Mouse (Mus musculus) cerebellum, postnatal 25 days (tissue): ENCODE results near the gene Pcolce2.
"Not testable (repeated sequence)": the region's sequence is repeated elsewhere in the genome, so short reads cannot be mapped to it uniquely, and the experiment has no call there.

Source experiments
- DNase-seq, 2 experiments: peaks; one replicate each; pipeline ENCODE4 v3.0.0; 2021; ENCODE audit warnings: mixed read lengths in 2 of 2

Gene Pcolce2

GRCm38 (mm10) chr9:95637271-95638181, at the start of gene Pcolce2:
Pcolce2 (plus strand) TSS chr9:95637601.
- DNase-seq = peak; percentile 57 to 76

- DNase-seq = no peak
Measured at GRCm38 (mm10) chr9:95588070-95588469, 49.3 kb upstream of the Pcolce2 start.

GRCm38 (mm10) chr9:95594291-95594690, 43.1 kb upstream of the Pcolce2 start:
- no peak for DNase-seq

DNA sequence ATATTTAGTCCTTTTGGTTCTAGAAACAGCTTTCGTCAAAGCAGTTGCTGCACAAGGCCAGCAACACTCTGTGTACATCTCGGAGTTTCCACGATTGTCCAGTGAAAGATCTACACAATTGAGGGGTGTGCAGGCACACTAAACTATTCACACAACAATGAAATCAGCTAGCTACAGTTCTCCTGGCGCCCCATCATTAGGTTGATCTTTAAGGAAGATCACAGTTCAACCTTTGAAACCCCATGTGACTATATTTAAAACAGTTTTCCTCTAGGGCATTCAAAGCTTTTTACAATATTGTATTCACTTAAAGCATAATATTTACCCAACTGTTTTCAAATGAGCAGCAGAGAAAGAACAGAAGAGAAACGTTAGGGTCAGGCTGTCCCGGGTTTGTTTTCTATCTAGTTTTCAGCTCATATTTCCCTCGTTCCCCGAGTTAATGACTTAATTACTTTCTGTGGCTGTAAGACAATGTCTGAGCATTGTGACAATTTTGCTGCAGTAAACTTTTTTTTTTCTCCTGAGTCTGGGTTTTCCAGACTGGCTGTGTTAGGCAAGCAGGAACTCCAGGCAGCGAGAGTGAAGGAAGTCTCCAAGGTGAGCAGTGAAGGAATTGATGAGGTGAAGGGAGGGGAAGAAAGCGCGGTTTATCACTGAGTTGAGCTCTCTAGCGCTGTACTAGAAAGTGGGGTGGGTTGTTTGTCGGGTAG, 39.8 kb upstream of the Pcolce2 start:
- DNase-seq = no peak

DNA sequence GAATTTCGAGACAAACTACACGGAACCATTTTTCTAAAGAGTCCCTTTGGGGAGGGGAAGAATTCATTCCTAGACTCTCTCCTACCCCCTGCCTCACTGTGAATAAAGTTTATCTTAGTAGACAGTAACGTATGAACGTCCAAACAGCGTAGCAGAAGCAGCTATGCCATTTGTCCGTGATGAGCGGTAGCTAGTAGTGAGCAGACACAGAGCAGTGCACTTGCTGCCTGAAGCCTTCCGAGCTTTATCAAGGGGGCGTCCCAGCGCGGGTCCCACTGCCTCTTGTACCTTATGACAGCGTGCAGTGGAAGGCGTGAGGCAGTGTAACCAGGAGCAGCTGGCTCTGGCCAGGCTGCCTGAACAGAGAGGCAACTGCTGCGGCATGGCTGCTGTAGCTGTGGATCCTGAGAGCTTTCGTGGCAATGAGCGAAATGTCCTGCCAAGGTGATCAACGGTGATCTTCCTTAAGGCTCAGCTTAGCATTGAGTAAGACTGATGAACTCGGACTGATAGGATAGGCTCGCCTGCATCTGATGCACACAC, 39.2 kb upstream of the Pcolce2 start:
- no peak for DNase-seq

- DNase-seq = peak in 1 of 2 experiments; percentile 16
Measured at GRCm38 (mm10) chr9:95599399-95599798, 38.0 kb upstream of the Pcolce2 start.

GRCm38 (mm10) chr9:95602849-95603248, 34.6 kb upstream of the Pcolce2 start:
- no peak for DNase-seq

GRCm38 (mm10) chr9:95603316-95603715, 34.1 kb upstream of the Pcolce2 start:
- no peak for DNase-seq

GRCm38 (mm10) chr9:95607196-95607595, 30.2 kb upstream of the Pcolce2 start:
- DNase-seq = no peak

- no peak for DNase-seq
Measured at GRCm38 (mm10) chr9:95612246-95612768, 25.1 kb upstream of the Pcolce2 start.

- no peak for DNase-seq
Measured at GRCm38 (mm10) chr9:95613426-95614127, 23.8 kb upstream of the Pcolce2 start.

- DNase-seq = no peak
Measured at GRCm38 (mm10) chr9:95614861-95615615, 22.4 kb upstream of the Pcolce2 start.

DNA sequence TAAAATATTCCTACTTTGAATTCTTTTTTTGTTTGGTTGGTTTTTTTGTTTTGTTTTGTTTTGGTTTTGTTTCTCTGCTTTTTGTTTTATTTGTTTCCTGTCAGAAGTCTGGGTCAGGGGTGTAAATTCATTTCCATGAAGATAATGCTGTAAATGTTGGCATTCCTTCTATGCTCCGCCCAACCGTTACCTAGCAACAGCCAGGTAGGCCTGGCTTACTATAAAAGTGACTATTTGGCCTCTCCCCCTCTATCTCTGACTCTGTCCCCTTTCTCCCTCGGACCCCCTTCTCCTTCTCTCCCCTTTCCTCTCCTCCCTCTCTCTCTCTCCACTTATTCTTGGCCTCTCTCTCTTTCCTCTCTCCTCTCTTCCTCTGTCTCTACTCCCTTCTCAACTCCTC, 21.4 kb upstream of the Pcolce2 start:
- DNase-seq = no peak

DNA sequence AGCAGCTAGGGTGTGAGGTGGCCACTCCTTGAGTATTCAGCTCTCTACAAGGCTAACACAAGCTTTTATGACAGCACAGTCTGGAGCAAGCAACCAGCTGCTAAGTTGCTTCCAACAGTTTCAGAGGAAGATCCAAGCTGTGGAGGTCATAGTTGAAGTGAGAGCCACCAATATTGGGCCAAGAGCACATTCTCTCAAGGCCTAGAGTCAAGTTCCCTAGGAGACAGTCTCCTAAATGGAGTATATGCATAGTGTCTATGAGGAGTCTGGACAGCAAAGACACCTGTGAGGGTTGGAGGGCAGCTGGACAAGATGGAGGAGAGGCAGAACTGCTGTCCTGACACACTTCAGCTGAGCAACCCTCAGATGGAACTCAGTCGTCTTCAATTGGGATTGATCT, 18.8 kb upstream of the Pcolce2 start:
- DNase-seq = no peak

GRCm38 (mm10) chr9:95624072-95624471, 13.3 kb upstream of the Pcolce2 start:
- no peak for DNase-seq

DNA sequence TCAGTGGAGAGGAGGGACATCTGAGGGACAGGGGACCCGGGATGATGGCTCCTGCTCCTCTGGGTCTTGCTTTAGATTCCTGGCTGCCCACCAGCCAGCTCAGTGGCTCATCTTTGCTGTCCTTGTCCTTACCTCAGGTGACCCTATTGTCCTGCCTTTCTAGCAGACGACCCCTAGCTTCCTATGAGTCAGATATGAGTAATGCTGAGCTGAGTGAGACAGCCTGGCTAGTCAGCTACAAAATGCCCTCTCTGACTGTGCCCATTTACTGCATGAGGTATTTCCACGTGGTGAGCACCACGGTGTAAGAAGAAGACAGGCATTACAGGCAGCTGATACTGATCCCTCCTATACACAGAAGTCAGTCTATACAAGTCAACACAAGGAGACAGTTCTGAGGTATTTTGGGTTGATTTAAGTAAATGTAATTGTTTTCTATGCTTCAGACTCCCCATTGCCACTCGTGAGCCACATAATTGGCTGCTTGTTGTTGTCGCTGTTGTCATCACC, 8.9 kb upstream of the Pcolce2 start:
- no peak for DNase-seq

GRCm38 (mm10) chr9:95629561-95629960, 7.8 kb upstream of the Pcolce2 start:
- DNase-seq = not testable (repeated sequence)

DNA sequence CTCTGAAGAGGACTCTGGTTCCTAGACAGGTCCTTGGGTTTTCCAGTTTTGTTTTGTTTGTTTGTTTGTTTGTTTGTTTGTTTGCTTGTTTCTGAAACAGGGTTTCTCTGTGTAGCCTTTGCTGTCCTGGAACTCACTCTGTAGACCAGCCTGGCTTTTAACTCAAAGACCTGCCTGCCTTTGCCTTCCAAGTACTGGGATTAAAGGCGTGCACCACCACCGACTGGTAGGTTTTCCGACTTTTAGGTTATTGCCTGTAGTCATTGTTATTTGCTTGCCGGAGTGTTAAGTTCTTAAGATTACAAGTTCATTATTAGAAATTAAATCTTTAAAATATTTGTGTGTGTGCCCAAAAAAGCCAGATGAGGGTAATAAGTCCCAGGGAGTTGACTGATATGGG, 1.0 kb upstream of the Pcolce2 start:
- no peak for DNase-seq

GRCm38 (mm10) chr9:95639919-95640318, 2.5 kb downstream of the Pcolce2 start:
- DNase-seq = no peak

DNA sequence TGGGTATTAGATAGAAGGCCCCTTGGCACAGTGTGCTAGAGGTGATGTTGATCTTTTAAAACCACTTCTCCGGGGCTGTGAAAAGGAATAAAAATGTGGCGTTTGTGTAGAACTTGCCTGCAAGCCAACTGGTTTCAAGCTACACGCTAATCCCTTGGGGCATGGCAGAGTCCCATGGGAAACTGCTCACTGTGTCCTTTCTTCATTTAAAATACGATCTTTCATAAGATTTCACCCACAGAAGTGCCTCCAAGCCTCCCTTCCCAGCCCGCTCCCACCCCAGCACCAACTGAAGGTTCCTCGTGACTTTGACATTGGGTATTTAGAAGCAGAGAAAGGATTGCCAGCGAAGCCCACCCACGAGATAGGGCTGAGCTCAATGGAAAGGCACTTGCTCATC, 8.5 kb downstream of the Pcolce2 start:
- DNase-seq = no peak

DNA sequence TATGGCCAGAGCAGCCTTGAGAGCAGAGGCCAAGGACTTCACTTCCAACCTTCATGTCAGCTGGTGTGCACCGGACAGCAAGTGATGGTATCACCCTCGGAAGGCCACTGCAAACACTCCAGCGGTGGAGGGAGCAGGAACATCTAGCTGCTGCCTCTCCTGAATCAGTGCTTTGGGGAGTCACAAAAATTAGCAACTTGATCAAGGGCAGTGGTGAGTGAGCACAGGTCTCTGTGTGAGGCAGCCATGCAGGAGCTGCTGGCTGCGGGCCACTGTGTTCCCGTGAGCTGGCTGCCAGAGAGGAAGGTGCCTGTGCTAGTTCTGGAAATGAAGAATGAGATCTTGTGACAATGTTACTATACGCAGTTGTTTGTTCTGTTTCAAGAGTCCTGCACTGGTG, 16.0 kb downstream of the Pcolce2 start:
- DNase-seq = peak; percentile 30 to 58

- no peak for DNase-seq
Measured at GRCm38 (mm10) chr9:95654356-95654755, 17.0 kb downstream of the Pcolce2 start.
